Mouse (Mus musculus) layer of hippocampus, postnatal 25 days (tissue): ENCODE results near the gene Hdac1. TPM values are rescaled to one million over a fixed set of nuclear protein-coding genes. Genes with fewer than 3 reads are reported as not detected.

Experiments
- DNase-seq, 2 experiments: peaks; one replicate each; pipeline ENCODE4 v3.0.0; 2022; ENCODE audit warnings: mixed read lengths in 2 of 2, low spot score in 1 of 2; ENCODE audit errors: extremely low spot score in 1 of 2
- microRNA-seq, 2 experiments: library from miRNA; unstranded; fragments of <30 nt; microRNA quantifications; one replicate each; pipeline ENCODE4 v1.2.0; 2021
- total RNA-seq, 2 experiments: library from RNA; stranded (reverse); gene quantifications; 2 replicates each; pipeline ENCODE4 v1.2.3; 2021

The Hdac1 gene
- total RNA-seq, 2 experiments from 2014 or later, result 37.0 to 48.7 TPM

GRCm38 (mm10) chr4:129490972-129491880, 51.3 kb downstream of the Hdac1 start, which contains the start of the genes Tssk3 and Fam229a:
Gene Tssk3 (minus strand): TSS chr4:129491022.
Gene Fam229a (plus strand): TSS chr4:129491190.
- DNase-seq, result peak in 1 of 2 experiments; percentile 31

GRCm38 (mm10) chr4:129481090-129481489, 61.4 kb downstream of the Hdac1 start:
- no peak for DNase-seq

- no peak for DNase-seq
These were observed 62.6 kb downstream of the Hdac1 start for GRCm38 (mm10) chr4:129479863-129480262.

GRCm38 (mm10) chr4:129476047-129476446, 66.5 kb downstream of the Hdac1 start:
- no peak for DNase-seq

Small RNA genes within 50 kb of the gene (microRNA-seq; reads per million reads assigned to microRNA genes)
- gene Mir8119, result 0 reads per million in 2 experiments

Other genes starting within 250 kb of the Hdac1 start
- 100 to 1,000 TPM; 111 to 133 TPM for gene Rbbp4, start 207.3 kb downstream of the Hdac1 start, total RNA-seq
- 10 to 100 TPM; 30.5 to 33.9 TPM for gene Zbtb8os, start 207.0 kb downstream of the Hdac1 start, total RNA-seq
- 1 to 10 TPM; 4.1 to 5.6 TPM for gene Zbtb8a, start 164.6 kb downstream of the Hdac1 start, total RNA-seq
- gene Zbtb8b, start 101.9 kb downstream of the Hdac1 start, total RNA-seq, result 1 to 10 TPM; 4.2 to 4.6 TPM
- gene Bsdc1, start 81.1 kb downstream of the Hdac1 start, total RNA-seq, result 10 to 100 TPM; 55.4 to 57.7 TPM
- gene Tssk3, start 51.7 kb downstream of the Hdac1 start, total RNA-seq, result not detected
- not detected for gene Fam229a, start 51.5 kb downstream of the Hdac1 start, total RNA-seq
- gene Marcksl1, start 29.1 kb downstream of the Hdac1 start, total RNA-seq, result 100 to 1,000 TPM; 170 to 171 TPM
- gene Lck, start 30.9 kb upstream of the Hdac1 start, total RNA-seq, result 1 to 10 TPM; 3.3 to 3.5 TPM
- gene Fam167b, start 35.8 kb upstream of the Hdac1 start, total RNA-seq, result under 1 TPM in 1 of 2 experiments, not detected in 1; 0.81 TPM
- gene Eif3i, start 57.9 kb upstream of the Hdac1 start, total RNA-seq, result 100 to 1,000 TPM; 128 TPM
- 10 to 100 TPM; 78.8 to 80.7 TPM for gene Tmem234, start 58.0 kb upstream of the Hdac1 start, total RNA-seq
- 1 to 10 TPM; 3.6 to 6.8 TPM for gene Dcdc2b, start 71.5 kb upstream of the Hdac1 start, total RNA-seq
- gene Iqcc, start 76.4 kb upstream of the Hdac1 start, total RNA-seq, result 10 to 100 TPM; 32.9 to 41.9 TPM
- 10 to 100 TPM; 71.6 to 84.5 TPM for gene Ccdc28b, start 81.2 kb upstream of the Hdac1 start, total RNA-seq
- gene Txlna, start 98.4 kb upstream of the Hdac1 start, total RNA-seq, result 10 to 100 TPM; 44.0 to 44.1 TPM
- gene Kpna6, start 130.1 kb upstream of the Hdac1 start, total RNA-seq, result 10 to 100 TPM; 91.5 to 96.8 TPM
- 10 to 100 TPM; 12.5 to 18.6 TPM for gene Tmem39b, start 154.1 kb upstream of the Hdac1 start, total RNA-seq
- gene Khdrbs1, start 199.6 kb upstream of the Hdac1 start, total RNA-seq, result 10 to 100 TPM; 90.0 to 91.4 TPM